Mouse (Mus musculus): Measurements from ENCODE around the gene Fam120c. TPM values are rescaled to one million over a fixed set of nuclear protein-coding genes. Genes with fewer than 3 reads are reported as not detected.

The Fam120c gene
- total RNA-seq, 2 experiments from 2014 or later, result 43.4 to 44.6 TPM

DNA sequence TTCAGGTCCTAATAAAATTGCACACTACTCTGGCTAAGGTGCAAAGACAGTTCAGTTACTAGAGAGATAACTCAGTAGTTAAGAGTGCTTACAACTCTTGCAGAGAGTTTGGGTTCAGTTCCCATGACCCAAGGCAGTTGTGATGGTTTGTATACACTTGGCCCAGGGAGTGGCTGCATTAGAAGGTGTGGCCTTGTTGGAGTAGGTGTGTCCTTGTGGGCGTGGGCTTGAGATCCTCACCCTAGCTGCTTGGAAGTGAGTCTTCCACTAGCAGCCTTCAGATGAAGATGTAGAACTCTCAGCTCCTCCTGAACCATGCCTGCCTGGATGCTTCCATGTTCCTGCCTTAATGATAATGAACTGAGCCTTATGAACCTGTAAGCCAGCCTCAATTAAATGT is 174.2 kb downstream of the Fam120c start:
- DNase-seq (ENCODE audit: low spot score in 2 of 2), result no peak
- intact Hi-C loops (cut with DNase I), result no loop called here

DNA sequence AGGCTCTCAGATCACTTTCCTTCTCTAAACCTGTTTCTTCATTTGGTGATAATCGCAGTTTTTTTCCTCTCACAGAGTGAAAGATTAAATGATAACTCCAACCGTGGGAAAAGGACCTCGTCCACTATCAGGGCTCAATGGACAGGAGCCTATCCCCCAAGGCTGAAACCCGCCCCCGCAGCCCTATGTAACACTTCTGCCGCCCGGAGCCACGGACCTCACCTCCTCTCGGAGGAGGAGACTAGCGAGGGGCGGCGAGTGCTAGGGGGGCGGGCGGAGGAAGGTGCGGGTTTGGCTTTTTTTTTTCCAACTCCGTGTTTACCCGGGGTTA is 176.1 kb downstream of the Fam120c start:
- no peak for DNase-seq (ENCODE audit: low spot score in 2 of 2)
- intact Hi-C loops (cut with DNase I), result loop anchor here (5.0 kb wide), 1 partner anchor 282 kb away; the partner anchor contains the start of gene Huwe1

DNA sequence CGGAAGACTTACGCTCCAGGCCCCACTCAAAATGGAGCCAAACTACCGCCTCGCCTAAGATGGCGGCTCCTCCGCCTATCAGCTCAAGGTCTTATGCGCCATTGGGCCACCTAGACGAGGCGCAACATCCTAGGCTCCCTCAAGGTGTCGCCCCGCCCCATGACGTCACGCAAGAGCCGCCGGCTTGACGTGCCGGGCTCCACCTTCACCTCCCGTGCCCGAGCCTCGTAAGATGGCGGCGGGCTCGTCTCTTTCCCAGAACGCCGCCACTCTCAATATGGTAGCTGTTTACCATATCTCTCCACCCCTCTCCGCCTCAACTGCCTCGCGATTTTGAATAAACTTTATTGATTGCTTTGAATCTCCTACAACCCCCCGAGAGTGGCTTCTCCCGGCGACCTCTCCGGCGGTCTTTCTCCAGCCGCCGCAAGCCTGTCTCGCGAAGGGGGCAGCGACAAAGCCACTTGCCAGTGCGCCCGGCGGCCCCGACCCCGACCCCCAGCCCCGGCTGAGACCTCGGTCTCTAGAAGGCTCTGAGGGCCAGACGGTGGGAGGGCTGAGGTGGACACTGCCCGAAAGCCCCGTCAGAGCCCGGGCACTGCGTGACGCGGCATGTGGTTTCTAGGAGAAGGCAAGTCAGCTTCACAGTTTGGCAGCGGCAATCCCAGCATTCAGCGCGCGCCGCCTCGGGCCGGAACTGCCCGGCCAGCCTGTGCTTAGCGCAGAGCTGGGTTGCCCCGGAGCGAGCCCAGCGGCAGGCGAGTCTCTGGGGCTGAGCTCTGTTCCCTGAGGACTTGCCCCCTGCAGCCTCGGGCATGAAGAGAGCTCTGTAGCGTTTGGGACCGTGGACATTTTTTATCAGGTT is 176.7 kb downstream of the Fam120c start, which contains the start of gene Phf8:
Gene Phf8, plus strand, starts transcription at position 215 of the 865 bp plus-strand sequence.
- intact Hi-C loops (cut with DNase I), result loop anchor here (5.0 kb wide), 1 partner anchor 282 kb away; the partner anchor contains the start of gene Huwe1
- DNase-seq (ENCODE audit: low spot score in 2 of 2), result peak; percentile 92 to 96

Other genes with a start within 250 kb of the Fam120c start
- 10 to 100 TPM; 61.8 to 63.0 TPM for gene Tsr2, start 247.6 kb upstream of the Fam120c start, total RNA-seq (2021)
- gene Wnk3, start 146.1 kb upstream of the Fam120c start, total RNA-seq (2021), result 10 to 100 TPM; 31.5 to 36.9 TPM
- 10 to 100 TPM; 29.8 to 36.7 TPM for gene Phf8, start 176.5 kb downstream of the Fam120c start, total RNA-seq (2021)